Mouse (Mus musculus): ENCODE results near the gene Gm44965. TPM values are rescaled to one million over a fixed set of nuclear protein-coding genes. Genes with fewer than 3 reads are reported as not detected.

Gene Gm44965
- total RNA-seq, 2 experiments from 2014 or later, result not detected

DNA sequence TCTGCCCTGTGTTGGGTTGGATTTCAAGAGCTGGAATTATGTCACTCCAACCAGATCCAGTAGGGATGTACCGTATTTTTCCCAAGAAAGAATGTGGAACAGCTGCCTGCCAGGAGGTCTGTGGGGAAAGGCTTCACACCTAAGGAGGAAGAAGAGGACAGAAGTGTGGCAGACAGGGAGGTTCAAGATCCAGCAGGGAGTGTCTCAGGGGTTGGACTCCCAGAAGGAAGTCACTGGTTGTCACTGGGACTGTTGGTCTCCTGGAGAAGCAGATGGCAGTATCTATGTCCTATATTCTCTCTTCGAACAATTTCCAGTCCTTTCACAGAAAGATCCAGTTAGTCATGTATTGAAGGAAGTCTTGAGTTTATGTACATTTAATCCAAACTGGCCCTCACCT, 53.9 kb downstream of the Gm44965 start:
- no peak for ATAC-seq (replicated peaks; ENCODE audit: low FRiP score, poor library complexity, severe bottlenecking)

DNA sequence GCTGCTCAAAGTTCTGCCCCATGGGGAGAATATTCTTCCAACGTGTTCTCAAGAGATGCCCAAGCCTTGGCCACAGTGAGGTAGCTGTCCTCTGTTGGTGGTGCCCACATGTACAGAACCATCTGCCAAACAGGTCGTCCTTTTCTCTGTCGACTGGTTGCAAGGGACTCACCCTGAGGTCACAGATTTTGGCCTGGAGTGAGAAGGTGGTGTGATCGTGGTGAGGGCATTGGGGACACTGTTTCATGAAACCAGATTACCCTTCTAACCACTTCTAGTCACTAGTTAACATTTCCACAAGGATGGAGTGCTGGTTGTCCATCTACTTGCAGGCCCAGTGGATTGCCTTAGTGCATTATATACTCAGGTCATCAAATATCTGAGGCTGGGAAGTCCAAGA, 55.0 kb downstream of the Gm44965 start:
- no peak for ATAC-seq (replicated peaks; ENCODE audit: low FRiP score, poor library complexity, severe bottlenecking)

DNA sequence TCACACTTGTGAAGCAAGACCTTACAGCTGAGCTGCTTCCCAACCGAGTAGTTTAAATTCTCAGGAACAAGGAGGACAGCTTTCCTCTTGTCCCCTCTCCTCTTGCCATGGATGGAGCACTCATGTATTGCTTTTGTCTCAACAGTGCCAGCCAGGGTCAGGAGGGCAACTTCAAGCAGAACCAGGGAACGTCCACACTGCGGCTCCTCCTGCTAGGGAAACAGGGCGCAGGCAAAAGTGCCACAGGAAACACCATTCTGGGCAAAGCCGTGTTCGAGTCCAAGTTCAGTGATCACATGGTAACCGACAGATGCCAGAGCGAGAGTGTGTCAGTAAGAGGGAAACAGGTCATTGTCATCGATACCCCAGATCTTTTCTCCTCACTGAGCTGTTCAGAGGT, 56.3 kb downstream of the Gm44965 start:
- no peak for ATAC-seq (replicated peaks; ENCODE audit: low FRiP score, poor library complexity, severe bottlenecking)

DNA sequence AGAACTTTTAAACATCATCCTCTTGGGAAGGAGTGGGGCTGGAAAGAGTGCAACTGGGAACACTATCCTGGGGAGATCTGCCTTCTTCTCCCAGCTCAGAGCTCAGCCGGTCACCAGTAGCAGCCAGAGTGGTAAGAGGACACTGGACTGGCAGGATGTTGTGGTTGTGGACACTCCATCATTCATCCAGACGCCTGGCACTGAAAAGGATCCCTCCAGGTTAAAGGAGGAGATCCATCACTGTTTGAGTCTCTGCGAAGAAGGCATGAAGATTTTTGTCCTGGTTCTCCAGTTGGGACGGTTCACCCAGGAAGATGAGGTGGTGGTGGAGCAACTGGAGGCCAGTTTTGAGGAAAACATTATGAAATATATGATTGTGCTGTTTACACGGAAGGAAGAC, 65.0 kb downstream of the Gm44965 start:
- ATAC-seq (replicated peaks; ENCODE audit: low FRiP score, poor library complexity, severe bottlenecking), result no peak

DNA sequence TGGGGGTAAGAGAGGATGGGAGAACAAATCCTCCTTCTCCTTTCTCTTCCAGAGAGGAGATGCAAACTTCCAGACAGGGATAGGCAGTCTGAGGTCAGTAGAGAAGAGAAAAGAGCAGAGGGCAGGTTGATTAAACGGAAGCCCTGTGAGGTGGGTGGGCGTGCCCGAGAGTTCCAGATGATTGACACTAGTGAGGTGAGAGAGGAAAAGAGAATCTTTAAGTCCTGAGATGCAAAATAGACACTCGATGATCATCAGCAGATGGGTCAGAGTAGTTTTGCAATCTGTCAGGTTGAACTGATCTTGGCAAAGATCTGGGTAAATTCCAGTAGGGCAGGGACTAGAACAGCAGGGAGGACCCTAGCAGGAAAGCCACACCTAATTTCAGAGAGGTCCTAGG, 71.0 kb downstream of the Gm44965 start:
- no peak for ATAC-seq (replicated peaks; ENCODE audit: low FRiP score, poor library complexity, severe bottlenecking)

DNA sequence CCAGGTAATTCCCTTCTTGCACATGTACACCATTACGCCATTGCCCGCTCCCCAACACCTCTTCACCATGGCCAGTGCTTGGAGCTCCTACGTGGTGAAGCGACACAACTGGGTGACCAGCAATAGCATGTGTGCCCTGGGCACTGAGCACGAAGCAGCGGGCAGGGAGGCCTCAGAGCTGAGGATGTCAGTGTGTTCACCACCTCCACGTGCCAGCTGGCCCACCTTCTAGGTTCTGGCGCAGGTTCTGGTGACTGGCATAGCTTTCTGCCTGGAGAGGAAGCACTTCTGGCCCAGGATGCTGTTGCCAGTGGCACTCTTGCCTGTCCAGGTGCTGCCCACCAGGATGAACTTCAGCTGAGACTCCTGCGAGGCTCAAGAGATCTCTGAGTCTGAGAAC, 71.7 kb downstream of the Gm44965 start:
- no peak for ATAC-seq (replicated peaks; ENCODE audit: low FRiP score, poor library complexity, severe bottlenecking)

DNA sequence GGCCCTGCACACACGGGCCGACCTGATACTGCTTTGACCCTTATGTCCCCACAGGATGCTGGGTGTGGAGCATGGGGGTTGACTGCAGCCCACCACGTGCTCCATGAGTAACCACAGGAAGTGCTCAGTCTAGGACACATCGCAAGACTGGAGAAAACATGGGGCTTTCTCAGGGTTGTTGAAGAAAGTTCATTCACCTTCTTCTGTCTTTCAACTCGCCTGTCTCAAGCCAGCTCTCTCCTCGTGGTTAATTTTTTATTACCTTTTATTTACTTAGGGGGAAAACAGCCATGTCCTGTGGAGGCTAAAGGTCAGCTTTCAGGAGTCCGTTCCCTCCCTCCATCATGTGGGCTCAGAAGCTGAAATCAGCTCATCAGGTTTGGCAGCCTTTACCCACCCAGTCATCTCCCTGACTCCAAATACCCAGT, 72.4 kb downstream of the Gm44965 start:
- ATAC-seq (replicated peaks; ENCODE audit: low FRiP score, poor library complexity, severe bottlenecking), result no peak

DNA sequence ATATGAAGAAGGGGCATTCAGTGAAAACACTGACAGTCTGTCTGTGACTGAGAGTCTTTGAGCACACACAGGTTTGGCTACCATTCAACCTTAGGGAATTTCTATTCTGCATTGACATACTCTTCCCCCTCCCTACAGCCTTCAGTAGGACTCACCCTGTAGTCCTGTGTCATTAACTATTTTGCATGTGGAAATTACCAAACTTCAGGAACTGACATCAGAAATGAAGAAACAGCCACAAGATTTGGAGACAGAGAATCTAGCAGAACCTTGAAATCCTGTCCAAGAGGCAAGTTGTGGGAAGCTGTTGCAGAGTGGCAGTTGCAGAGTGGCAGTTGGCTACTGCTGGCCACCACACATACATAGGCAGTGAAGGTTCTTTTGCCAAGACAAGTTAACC, 74.3 kb downstream of the Gm44965 start:
- no peak for ATAC-seq (replicated peaks; ENCODE audit: low FRiP score, poor library complexity, severe bottlenecking)

Other genes starting within 250 kb of the Gm44965 start
- 1.3 TPM in 1 of 2 replicates, not detected in the other for gene Krba1, start 198.4 kb upstream of the Gm44965 start, total RNA-seq (2015; ENCODE audit: low replicate concordance)
- gene Krba1, start 198.4 kb upstream of the Gm44965 start, total RNA-seq (2017; ENCODE audit: low replicate concordance), result 1.7 and 2.2 TPM in 2 replicates
- gene Zfp467, start 148.1 kb upstream of the Gm44965 start, total RNA-seq (2015; ENCODE audit: low replicate concordance), result 1.3 TPM in 1 of 2 replicates, not detected in the other
- 5.0 TPM in 1 of 2 replicates, not detected in the other for gene Zfp467, start 148.1 kb upstream of the Gm44965 start, total RNA-seq (2017; ENCODE audit: low replicate concordance)
- gene Sspo, start 145.7 kb upstream of the Gm44965 start, total RNA-seq (2015; ENCODE audit: low replicate concordance), result not detected in 2 replicates
- gene Sspo, start 145.7 kb upstream of the Gm44965 start, total RNA-seq (2017; ENCODE audit: low replicate concordance), result not detected in 2 replicates
- not detected in 2 replicates for gene Atp6v0e2, start 56.3 kb upstream of the Gm44965 start, total RNA-seq (2015; ENCODE audit: low replicate concordance)
- gene Atp6v0e2, start 56.3 kb upstream of the Gm44965 start, total RNA-seq (2017; ENCODE audit: low replicate concordance), result not detected in 2 replicates
- gene Lrrc61, start 39.1 kb upstream of the Gm44965 start, total RNA-seq (2015; ENCODE audit: low replicate concordance), result 2.1 TPM in 1 of 2 replicates, not detected in the other
- 0.13 and 1.1 TPM in 2 replicates for gene Lrrc61, start 39.1 kb upstream of the Gm44965 start, total RNA-seq (2017; ENCODE audit: low replicate concordance)
- not detected in 2 replicates for gene Rarres2, start 21.2 kb upstream of the Gm44965 start, total RNA-seq (2015; ENCODE audit: low replicate concordance)
- gene Rarres2, start 21.2 kb upstream of the Gm44965 start, total RNA-seq (2017; ENCODE audit: low replicate concordance), result 3.6 TPM in 1 of 2 replicates, not detected in the other
- not detected in 2 replicates for gene Gm45021, start 4.3 kb upstream of the Gm44965 start, total RNA-seq (2015; ENCODE audit: low replicate concordance)
- gene Gm45021, start 4.3 kb upstream of the Gm44965 start, total RNA-seq (2017; ENCODE audit: low replicate concordance), result not detected in 2 replicates
- not detected in 2 replicates for gene Repin1, start 58 bp upstream of the Gm44965 start, total RNA-seq (2015; ENCODE audit: low replicate concordance)
- gene Repin1, start 58 bp upstream of the Gm44965 start, total RNA-seq (2017; ENCODE audit: low replicate concordance), result 0.77 and 1.7 TPM in 2 replicates
- not detected in 2 replicates for gene Zfp775, start 8.1 kb downstream of the Gm44965 start, total RNA-seq (2015; ENCODE audit: low replicate concordance)
- gene Zfp775, start 8.1 kb downstream of the Gm44965 start, total RNA-seq (2017; ENCODE audit: low replicate concordance), result 0.15 TPM in 1 of 2 replicates, not detected in the other
- not detected in 2 replicates for gene AI854703, start 32.8 kb downstream of the Gm44965 start, total RNA-seq (2015; ENCODE audit: low replicate concordance)
- gene AI854703, start 32.8 kb downstream of the Gm44965 start, total RNA-seq (2017; ENCODE audit: low replicate concordance), result not detected in 2 replicates
- gene Gimap8, start 53.3 kb downstream of the Gm44965 start, total RNA-seq (2015; ENCODE audit: low replicate concordance), result 1.8 and 7.5 TPM in 2 replicates
- gene Gimap8, start 53.3 kb downstream of the Gm44965 start, total RNA-seq (2017; ENCODE audit: low replicate concordance), result 1.8 and 6.7 TPM in 2 replicates
- gene Gimap9, start 82.2 kb downstream of the Gm44965 start, total RNA-seq (2015; ENCODE audit: low replicate concordance), result 5.4 and 14.4 TPM in 2 replicates
- 5.7 and 9.0 TPM in 2 replicates for gene Gimap9, start 82.2 kb downstream of the Gm44965 start, total RNA-seq (2017; ENCODE audit: low replicate concordance)
- gene Gimap4, start 90.6 kb downstream of the Gm44965 start, total RNA-seq (2015; ENCODE audit: low replicate concordance), result 13.7 and 46.5 TPM in 2 replicates
- 26.5 and 34.1 TPM in 2 replicates for gene Gimap4, start 90.6 kb downstream of the Gm44965 start, total RNA-seq (2017; ENCODE audit: low replicate concordance)
- 11.2 and 30.2 TPM in 2 replicates for gene Gimap6, start 114.3 kb downstream of the Gm44965 start, total RNA-seq (2015; ENCODE audit: low replicate concordance)
- 17.7 and 25.0 TPM in 2 replicates for gene Gimap6, start 114.3 kb downstream of the Gm44965 start, total RNA-seq (2017; ENCODE audit: low replicate concordance)
- gene Gm28053, start 124.7 kb downstream of the Gm44965 start, total RNA-seq (2015; ENCODE audit: low replicate concordance), result not detected in 2 replicates
- gene Gm28053, start 124.7 kb downstream of the Gm44965 start, total RNA-seq (2017; ENCODE audit: low replicate concordance), result 1.9 and 23.4 TPM in 2 replicates
- 6.1 and 10.5 TPM in 2 replicates for gene Gimap7, start 124.7 kb downstream of the Gm44965 start, total RNA-seq (2015; ENCODE audit: low replicate concordance)
- 4.0 TPM in 1 of 2 replicates, not detected in the other for gene Gimap7, start 124.7 kb downstream of the Gm44965 start, total RNA-seq (2017; ENCODE audit: low replicate concordance)
- gene Gimap1, start 145.1 kb downstream of the Gm44965 start, total RNA-seq (2015; ENCODE audit: low replicate concordance), result 4.3 and 7.1 TPM in 2 replicates
- 3.6 and 4.3 TPM in 2 replicates for gene Gimap1, start 145.1 kb downstream of the Gm44965 start, total RNA-seq (2017; ENCODE audit: low replicate concordance)
- 8.0 and 23.4 TPM in 2 replicates for gene Gimap5, start 152.3 kb downstream of the Gm44965 start, total RNA-seq (2015; ENCODE audit: low replicate concordance)
- 2.8 and 4.2 TPM in 2 replicates for gene Gimap5, start 152.3 kb downstream of the Gm44965 start, total RNA-seq (2017; ENCODE audit: low replicate concordance)
- 8.8 and 14.1 TPM in 2 replicates for gene Gimap3, start 176.9 kb downstream of the Gm44965 start, total RNA-seq (2015; ENCODE audit: low replicate concordance)
- 4.4 and 7.1 TPM in 2 replicates for gene Gimap3, start 176.9 kb downstream of the Gm44965 start, total RNA-seq (2017; ENCODE audit: low replicate concordance)
- 6.1 and 8.8 TPM in 2 replicates for gene Tmem176a, start 247.0 kb downstream of the Gm44965 start, total RNA-seq (2015; ENCODE audit: low replicate concordance)
- gene Tmem176a, start 247.0 kb downstream of the Gm44965 start, total RNA-seq (2017; ENCODE audit: low replicate concordance), result 2.7 and 13.4 TPM in 2 replicates
- gene Tmem176b, start 247.6 kb downstream of the Gm44965 start, total RNA-seq (2015; ENCODE audit: low replicate concordance), result 15.5 and 18.4 TPM in 2 replicates
- 3.6 and 15.5 TPM in 2 replicates for gene Tmem176b, start 247.6 kb downstream of the Gm44965 start, total RNA-seq (2017; ENCODE audit: low replicate concordance)